Mouse (Mus musculus) brain, embryonic 14.5 days (tissue): ENCODE measurements around the gene Cfd. TPM values are rescaled to one million over a fixed set of nuclear protein-coding genes. Genes with fewer than 3 reads are reported as not detected.
A peak's percentile ranks its signal among the peaks of the same experiment; 100 is the strongest.
"Not testable (repeated sequence)": the region's sequence is repeated elsewhere in the genome, so short reads cannot be mapped to it uniquely, and the experiment has no call there.

Source experiments
- DNase-seq: peaks from one replicate; pipeline ENCODE4 v3.0.0-alpha.2; 2011; ENCODE audit warnings: low read depth
- CTCF ChIP-seq: fragments of 200-500 bp; IDR thresholded peaks from 2 replicates; pipeline ENCODE4 v1.5.1; 2012; ENCODE audit warnings: inconsistent platforms, mild to moderate bottlenecking, moderate library complexity, borderline replicate concordance; ENCODE audit not compliant: insufficient read depth, insufficient read length; ENCODE audit errors: extremely low read depth
- POLR2A ChIP-seq: fragments of 200-500 bp; IDR thresholded peaks from 2 replicates; pipeline ENCODE4 v1.6.1; 2012; ENCODE audit warnings: mild to moderate bottlenecking, inconsistent platforms, borderline replicate concordance; ENCODE audit not compliant: poor library complexity, insufficient read depth, insufficient read length, severe bottlenecking; ENCODE audit errors: extremely low read depth
- polyA plus RNA-seq: library from polyadenylated mRNA; depleted of rRNA; stranded (reverse); fragments of >200 nt; gene quantifications from 2 replicates; pipeline ENCODE4 v1.2.3, GENCODE M21; 2012

Cfd gene
- polyA plus RNA-seq, 1 experiment: 0.60 TPM

DNA sequence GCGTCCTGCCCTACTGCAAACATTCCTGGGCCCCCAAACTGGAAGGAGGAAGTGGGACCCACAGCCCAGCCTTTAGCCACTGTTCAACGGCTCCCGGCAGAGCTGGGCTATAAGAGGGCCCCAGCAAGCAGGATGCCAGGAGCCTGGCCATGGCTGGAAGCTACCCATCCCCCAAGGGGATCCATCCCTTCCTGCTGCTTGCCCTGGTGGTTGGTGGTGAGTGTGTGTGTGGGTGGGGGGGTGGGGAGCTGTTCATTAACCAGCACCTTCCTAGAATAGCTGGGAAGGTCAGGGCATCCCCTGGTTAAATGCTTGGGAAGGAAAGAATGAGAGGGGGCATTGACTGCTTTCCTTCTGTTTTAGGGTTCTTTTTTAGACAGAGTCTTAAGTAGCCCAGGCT lies 11.1 kb upstream of the Cfd start:
- no peak for DNase-seq
- no peak for TF ChIP-seq POLR2A
- no peak for TF ChIP-seq CTCF

DNA sequence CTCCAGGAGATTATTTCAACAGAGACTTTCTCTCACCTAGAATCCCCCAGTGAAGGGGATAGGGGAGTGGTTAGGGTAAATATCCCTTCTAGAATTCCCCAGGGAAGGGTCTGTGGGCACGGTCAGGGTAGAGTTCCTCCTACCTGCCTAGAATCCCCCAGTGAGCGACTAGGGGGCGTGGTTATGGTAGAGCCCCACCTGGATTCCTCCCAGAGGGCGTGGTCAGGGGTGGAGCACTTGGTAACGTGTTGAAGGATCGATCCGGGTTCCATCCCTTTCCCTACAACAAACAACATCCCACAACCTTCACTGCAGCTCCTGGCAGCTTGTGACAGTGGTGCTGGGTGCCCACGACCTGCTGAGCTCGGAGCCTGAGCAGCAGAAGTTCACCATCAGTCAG lies 9.9 kb upstream of the Cfd start:
- no peak for DNase-seq
- TF ChIP-seq POLR2A (no peak), CTCF (no peak)

- DNase-seq: no peak
- TF ChIP-seq POLR2A: no peak
- TF ChIP-seq CTCF: no peak
These were observed 8.7 kb upstream of the Cfd start for GRCm38 (mm10) chr10:79881981-79882380.

DNA sequence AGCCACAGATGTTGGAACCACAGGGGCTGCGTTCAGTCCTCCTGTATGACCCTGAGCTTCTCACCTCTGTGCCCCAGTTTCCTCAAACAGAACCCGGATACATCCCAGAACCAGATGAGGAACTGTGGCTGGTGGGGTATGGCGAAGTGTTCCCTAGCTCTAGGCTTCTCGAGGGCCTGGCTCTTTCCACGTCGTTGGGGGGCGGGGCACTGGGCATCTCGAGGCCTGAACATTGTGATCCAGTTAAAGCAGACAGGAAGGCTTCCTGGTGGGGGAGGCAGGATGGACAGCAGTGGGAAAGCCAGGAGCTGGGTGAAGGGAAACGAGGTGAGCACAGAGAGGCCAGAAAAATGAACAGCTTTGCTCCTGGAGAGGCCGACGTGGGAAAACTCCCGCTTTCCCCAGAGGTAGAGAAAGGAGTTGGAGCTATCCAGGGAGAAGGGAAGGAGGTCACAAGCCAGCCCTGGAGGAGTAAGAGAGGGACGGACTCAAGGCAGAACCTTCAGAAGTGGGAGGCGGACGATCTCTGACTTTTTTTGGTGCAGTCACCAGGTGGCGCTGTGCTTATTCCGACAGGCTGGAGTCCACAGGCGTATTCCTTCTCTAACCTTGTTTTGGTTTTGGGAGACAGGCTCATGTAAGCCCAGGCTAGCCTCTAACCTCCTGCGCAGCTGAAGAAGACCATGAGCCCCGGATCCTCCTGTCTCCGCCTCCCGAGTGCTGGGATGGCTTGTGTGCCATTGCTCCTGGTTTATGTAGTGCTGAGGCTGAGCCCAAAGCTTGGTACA lies 7.2 kb upstream of the Cfd start:
- TF ChIP-seq CTCF: peak; percentile 92
- TF ChIP-seq POLR2A: no peak
- peak; percentile 83 for DNase-seq

- TF ChIP-seq POLR2A (no peak), CTCF (no peak)
- no peak for DNase-seq
These were observed 6.2 kb upstream of the Cfd start for GRCm38 (mm10) chr10:79884446-79884845.

- not testable (repeated sequence) for DNase-seq
These were observed 5.7 kb upstream of the Cfd start for GRCm38 (mm10) chr10:79884938-79885337.

GRCm38 (mm10) chr10:79886054-79886453 lies 4.6 kb upstream of the Cfd start, which contains the start of gene Elane:
Gene Elane (plus strand): TSS chr10:79886247.
- TF ChIP-seq CTCF: no peak
- TF ChIP-seq POLR2A: no peak
- DNase-seq: no peak

- no peak for TF ChIP-seq POLR2A
- no peak for TF ChIP-seq CTCF
- no peak for DNase-seq
These were observed 4.0 kb upstream of the Cfd start for GRCm38 (mm10) chr10:79886611-79887010.

DNA sequence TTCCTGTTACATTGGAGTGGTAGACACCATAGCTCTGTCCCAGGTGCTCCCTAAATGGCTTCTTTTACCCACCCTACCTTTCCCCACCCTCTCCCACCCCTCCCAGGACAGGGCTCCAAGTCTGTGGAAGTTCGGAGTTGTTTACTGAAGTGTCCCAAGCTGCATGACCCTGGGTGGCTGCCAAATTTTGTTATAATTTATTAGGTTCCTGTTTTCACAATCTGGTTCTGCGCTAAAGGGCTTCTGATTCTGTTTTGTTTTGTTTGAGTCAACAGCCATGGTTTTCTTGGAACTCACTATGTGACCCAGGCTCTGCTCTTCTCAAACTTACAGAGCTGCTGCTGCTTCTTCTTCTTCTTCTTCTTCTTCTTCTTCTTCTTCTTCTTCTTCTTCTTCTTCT lies 1.3 kb upstream of the Cfd start:
- no peak for DNase-seq
- TF ChIP-seq CTCF (no peak), POLR2A (no peak)

GRCm38 (mm10) chr10:79892451-79893118 lies 1.9 kb downstream of the Cfd start:
- DNase-seq: peak; percentile 76
- TF ChIP-seq CTCF: peak; percentile 88

DNA sequence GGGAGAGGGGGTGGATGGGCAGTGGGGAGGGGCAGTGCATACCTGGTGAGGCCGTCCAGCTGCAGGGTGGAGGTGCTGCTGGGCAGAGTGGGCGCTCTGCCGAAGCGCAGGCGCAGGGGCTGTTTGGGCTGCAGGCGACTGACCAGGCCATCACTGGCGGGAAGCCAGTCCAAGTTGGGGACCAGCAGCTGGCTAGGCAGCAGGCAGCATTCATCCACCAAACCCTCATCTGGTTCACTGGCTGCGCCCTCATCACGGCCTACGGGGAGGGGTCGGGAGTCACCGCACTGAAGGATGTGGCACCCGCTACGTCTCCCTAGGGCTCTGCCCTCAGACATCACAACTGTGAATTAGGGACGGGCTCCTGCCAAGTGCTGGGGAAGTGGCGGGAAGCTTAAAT lies 5.7 kb downstream of the Cfd start:
- TF ChIP-seq CTCF: no peak
- DNase-seq: no peak

DNA sequence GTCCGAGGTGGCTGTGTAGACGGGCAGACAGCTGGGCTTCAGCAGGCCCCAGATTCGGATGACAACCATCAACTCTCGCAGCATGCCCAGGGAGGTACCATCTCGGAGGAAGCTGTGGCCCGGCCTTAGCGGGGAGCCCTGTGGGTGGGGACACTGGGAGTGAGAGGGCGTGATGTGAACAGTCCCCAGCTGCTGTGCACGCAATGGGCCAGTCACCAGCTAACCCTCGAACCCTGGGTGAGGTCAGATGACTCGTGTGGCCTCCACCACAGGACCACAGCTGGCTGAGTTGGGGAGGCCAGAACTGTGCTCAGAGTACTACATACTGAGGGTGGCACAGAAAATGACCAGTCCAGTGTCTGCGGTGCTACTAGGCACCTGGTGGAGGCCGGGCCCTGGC lies 6.2 kb downstream of the Cfd start:
- DNase-seq: no peak
- TF ChIP-seq CTCF: no peak
- no peak for TF ChIP-seq POLR2A

- DNase-seq: no peak
These were observed 6.9 kb downstream of the Cfd start for GRCm38 (mm10) chr10:79897316-79898245.

More at GRCm38 (mm10) chr10:79897316-79898245, 6.9 kb downstream of the Cfd start:
- TF ChIP-seq POLR2A (no peak), CTCF (no peak)
